Mouse (Mus musculus): Measurements from ENCODE around the gene Tmtc1. TPM values are rescaled to one million over a fixed set of nuclear protein-coding genes. Genes with fewer than 3 reads are reported as not detected.

Tmtc1 gene
- total RNA-seq, 2 experiments from 2014 or later: not detected

GRCm38 (mm10) chr6:148328928-148329327 is 115.3 kb downstream of the Tmtc1 start:
- no peak for ATAC-seq (replicated peaks; ENCODE audit: poor library complexity)

DNA sequence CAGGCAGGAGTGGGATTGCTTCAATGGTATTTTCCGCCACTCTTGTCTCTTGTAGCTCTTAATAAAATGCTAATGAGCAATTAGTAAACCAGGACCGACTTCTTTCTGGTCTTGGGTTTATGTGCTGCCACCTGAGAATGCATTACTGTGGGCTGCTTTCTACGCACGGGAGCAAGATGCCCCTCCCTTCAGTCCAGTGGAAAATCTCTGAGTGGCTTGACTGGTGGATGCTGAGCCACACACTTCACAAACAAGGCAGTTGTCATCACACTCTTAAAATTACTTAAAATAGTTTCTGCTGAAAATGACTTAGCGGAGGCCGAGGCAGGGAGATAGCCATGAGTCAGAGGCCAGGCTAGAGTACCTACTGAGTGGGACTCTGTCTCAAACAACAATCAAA is 116.1 kb downstream of the Tmtc1 start:
- ATAC-seq (replicated peaks; ENCODE audit: poor library complexity): no peak

DNA sequence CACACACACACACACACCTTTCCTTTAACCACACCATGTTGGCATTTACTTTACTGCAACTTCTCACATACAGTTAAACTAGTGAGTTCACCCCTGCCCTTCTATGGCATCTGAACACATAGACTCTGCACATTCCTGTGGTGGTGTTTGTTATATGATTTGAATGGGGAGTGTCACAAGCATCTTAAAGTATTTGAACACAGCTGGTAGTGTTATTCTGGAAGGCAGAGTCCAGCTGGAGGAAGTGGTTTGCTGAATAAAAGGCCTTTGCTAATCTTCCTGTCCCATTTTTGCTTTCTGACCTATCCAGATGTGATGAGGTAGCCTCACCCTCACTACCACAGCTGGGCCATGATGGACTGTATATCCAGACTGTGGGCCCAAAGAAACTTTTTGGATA is 125.5 kb downstream of the Tmtc1 start:
- ATAC-seq (replicated peaks; ENCODE audit: poor library complexity): no peak

DNA sequence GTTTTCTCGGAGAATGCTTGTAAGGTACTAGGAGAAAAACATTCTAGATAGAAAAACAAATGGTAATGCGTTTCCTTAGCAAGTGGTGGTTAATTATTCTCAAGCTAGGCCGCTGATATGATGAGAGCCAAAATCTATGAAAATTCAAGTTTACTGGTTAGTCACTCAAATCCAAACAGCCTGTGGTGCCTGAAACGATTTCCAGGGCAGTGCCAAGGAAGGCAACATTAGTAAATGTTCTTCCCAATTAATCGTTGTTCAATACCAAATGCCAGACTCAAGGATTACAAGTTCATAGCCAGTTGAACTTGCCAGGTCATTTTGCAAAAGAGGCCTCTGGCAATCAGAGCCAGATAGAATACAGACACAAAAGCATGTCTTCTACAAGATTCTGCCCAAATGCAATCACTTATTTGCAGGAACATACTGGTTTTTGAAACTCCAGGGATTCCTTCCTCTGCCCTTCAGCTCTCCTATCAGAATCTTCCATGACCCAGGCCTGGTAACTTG is 128.6 kb downstream of the Tmtc1 start:
- ATAC-seq (replicated peaks; ENCODE audit: poor library complexity): no peak

- no peak for ATAC-seq (replicated peaks; ENCODE audit: poor library complexity)
These were observed 129.1 kb downstream of the Tmtc1 start for GRCm38 (mm10) chr6:148315106-148315505.

- ATAC-seq (replicated peaks; ENCODE audit: poor library complexity): no peak
These were observed 133.2 kb downstream of the Tmtc1 start for GRCm38 (mm10) chr6:148310981-148311380.

DNA sequence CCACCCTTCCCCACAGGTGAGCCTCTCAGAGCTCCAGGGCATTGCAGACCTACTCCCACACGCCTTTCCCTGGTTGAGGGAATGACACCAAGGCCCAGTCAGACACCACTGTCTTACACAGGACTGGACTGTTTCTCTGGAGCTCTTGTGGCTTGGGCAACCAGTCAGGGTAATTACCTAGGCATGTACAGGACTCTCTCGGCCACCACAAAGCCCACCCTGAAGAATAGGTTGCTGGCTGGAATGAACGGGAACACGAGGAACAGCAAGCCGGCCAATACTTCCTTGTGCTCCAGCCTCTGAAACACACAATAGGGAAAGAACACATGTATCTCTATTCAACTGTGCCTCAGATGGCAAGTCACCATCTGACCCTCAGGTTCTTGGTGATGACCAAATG is 138.4 kb downstream of the Tmtc1 start:
- ATAC-seq (replicated peaks; ENCODE audit: poor library complexity): no peak

- no peak for ATAC-seq (replicated peaks; ENCODE audit: poor library complexity)
These were observed 139.0 kb downstream of the Tmtc1 start for GRCm38 (mm10) chr6:148305191-148305590.

- no peak for ATAC-seq (replicated peaks; ENCODE audit: poor library complexity)
These were observed 141.9 kb downstream of the Tmtc1 start for GRCm38 (mm10) chr6:148302261-148302660.

DNA sequence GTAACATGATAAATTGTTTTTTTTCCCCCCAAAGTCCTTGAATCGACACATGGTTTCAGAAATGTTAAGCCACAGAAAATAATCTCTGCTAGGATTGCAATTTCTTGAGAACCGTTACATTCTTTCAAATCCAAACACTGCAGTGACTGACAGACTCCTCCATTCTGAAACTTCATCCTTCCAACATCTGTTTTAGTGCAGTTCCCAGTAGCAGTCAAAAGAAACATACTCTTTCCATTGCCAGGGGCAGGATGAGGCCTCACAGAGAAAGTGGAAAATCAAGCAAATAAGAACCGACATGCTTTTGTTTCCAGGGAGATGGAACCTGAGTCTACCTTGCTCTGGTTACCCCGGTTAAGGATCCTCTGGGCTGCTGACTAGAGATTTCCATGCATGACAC is 147.1 kb downstream of the Tmtc1 start:
- ATAC-seq (replicated peaks; ENCODE audit: poor library complexity): no peak

DNA sequence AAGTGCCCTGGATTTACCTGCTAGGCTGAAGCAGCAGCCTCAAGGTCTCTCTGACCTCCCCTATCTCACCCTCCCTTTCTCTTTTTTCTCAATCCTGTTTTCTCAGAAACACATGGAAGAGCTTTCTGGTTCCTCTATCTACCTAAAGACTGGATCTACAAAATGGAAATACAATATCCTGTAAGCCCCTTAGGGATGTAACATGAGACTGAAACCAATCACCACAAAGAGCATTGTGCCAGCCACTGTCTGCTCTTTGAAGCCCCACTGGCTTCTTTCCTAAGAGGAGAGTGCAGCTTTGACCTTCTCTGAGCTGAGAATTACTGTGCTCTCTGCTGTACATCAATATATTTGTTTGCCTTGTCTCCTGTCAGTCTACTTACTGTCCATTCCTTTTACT is 147.8 kb downstream of the Tmtc1 start:
- no peak for ATAC-seq (replicated peaks; ENCODE audit: poor library complexity)

DNA sequence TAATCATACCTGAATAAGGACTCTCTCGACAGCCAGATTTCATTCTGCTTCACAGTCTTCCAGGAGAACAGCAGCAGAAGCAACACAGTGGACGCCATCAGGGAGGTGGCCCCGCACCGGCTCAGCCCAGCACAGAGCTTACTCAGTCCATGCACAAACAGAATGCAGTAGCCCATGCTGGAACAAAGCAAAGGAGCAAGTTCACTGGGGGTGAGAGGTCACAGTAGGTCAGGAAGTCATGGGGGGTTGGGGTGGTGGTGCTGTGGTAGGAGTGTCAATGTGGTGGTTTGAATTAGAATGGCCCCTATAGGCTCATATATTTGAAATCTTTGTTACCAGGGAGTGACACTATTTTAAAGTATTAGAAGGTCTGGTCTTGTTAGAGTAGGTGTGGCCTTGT is 149.7 kb downstream of the Tmtc1 start:
- 0 out of 2 replicates have a peak, but pooled peaks have one; percentile 14 for ATAC-seq (replicated peaks; ENCODE audit: poor library complexity)

GRCm38 (mm10) chr6:148290865-148291264 is 153.3 kb downstream of the Tmtc1 start:
- no peak for ATAC-seq (replicated peaks; ENCODE audit: poor library complexity)

GRCm38 (mm10) chr6:148283224-148283881 is 160.8 kb downstream of the Tmtc1 start:
- ATAC-seq (replicated peaks; ENCODE audit: poor library complexity): peak; percentile 96

DNA sequence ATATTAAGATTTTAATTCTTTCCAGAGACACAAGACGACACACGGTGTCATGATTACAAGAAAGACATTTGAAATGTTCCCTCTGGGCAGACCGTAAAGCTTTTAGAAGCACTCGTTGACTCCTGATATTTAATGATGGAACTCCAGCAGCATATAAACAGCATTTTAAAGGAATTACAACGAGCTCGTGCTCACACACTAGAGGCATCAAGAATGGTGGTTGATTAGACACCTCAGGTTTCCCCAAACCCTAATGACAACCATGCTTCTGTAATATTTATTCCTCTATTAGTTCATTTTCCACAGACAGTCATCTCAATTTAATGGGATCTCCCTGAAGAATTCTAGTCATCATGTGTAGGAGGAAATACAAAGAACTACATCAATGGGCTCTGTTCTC is 164.9 kb downstream of the Tmtc1 start:
- ATAC-seq (replicated peaks; ENCODE audit: poor library complexity): no peak

- no peak for ATAC-seq (replicated peaks; ENCODE audit: poor library complexity)
These were observed 167.8 kb downstream of the Tmtc1 start for GRCm38 (mm10) chr6:148276418-148276817.

DNA sequence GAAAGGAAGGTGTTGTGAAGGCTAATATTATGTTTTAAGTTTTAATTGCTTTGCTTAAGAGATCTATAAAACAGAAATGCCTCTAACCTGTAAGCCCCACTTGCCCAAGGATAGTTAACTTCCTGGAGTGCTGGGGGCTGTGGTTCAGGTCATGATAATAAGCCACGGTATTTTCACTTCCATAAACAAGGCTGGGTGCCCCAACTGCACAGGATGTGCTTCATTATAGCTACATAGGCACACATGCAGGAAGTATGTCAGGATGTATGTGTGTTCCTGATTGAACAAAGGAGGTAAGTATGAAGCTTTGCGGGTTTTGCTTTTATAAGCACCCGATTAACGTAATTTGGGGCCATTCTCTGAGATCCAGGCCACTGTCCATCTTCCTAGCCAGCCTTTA is 169.1 kb downstream of the Tmtc1 start:
- ATAC-seq (replicated peaks; ENCODE audit: poor library complexity): peak; percentile 96

- ATAC-seq (replicated peaks; ENCODE audit: poor library complexity): no peak
These were observed 183.5 kb downstream of the Tmtc1 start for GRCm38 (mm10) chr6:148260729-148261101.

- ATAC-seq (replicated peaks; ENCODE audit: poor library complexity): no peak
These were observed 184.0 kb downstream of the Tmtc1 start for GRCm38 (mm10) chr6:148259979-148260728.

- no peak for ATAC-seq (replicated peaks; ENCODE audit: poor library complexity)
These were observed 185.1 kb downstream of the Tmtc1 start for GRCm38 (mm10) chr6:148259074-148259473.

GRCm38 (mm10) chr6:148257805-148258204 is 186.4 kb downstream of the Tmtc1 start:
- ATAC-seq (replicated peaks; ENCODE audit: poor library complexity): peak; percentile 54

- peak; percentile 35; the same call in 1 of the 2 replicates for ATAC-seq (replicated peaks; ENCODE audit: poor library complexity)
These were observed 188.1 kb downstream of the Tmtc1 start for GRCm38 (mm10) chr6:148256109-148256508.
